Mouse (Mus musculus): Measurements from ENCODE around the gene Arrdc4. TPM values are rescaled to one million over a fixed set of nuclear protein-coding genes. Genes with fewer than 3 reads are reported as not detected.

Arrdc4 gene
- total RNA-seq, 2 experiments from 2014 or later = 7.4 to 9.8 TPM

DNA sequence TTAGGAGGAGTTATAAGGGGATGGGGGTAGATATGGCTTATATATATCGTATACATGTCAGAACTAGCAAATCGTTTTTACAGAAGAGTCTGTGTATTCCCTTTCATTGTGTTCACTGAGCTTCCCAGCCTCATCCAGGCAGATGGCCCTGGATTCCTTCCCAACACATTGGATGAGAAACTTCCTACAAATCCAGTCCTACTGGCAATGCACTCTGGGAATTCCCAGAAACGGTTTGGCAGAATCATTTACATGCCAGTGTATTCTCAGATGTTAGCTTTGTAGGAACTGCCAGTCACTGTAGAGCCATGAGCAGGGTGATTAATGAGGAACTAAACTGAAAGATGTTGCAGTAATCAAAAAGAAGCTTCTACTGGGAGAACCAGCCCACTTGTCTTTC, 36.6 kb downstream of the Arrdc4 start:
- no peak for DNase-seq

DNA sequence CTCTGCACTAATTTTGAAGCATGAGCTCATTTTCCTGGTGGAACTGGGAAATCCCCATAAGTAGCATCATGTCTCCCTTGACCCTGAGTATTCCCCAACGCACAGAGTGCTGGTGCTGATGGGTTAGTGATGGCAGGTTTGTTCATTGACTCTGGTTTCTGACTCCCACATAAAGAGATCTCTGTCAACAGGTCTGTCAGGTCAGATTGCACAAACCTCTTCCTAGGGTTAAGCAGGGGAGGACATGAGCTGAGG, 39.8 kb downstream of the Arrdc4 start:
- DNase-seq = no peak

DNA sequence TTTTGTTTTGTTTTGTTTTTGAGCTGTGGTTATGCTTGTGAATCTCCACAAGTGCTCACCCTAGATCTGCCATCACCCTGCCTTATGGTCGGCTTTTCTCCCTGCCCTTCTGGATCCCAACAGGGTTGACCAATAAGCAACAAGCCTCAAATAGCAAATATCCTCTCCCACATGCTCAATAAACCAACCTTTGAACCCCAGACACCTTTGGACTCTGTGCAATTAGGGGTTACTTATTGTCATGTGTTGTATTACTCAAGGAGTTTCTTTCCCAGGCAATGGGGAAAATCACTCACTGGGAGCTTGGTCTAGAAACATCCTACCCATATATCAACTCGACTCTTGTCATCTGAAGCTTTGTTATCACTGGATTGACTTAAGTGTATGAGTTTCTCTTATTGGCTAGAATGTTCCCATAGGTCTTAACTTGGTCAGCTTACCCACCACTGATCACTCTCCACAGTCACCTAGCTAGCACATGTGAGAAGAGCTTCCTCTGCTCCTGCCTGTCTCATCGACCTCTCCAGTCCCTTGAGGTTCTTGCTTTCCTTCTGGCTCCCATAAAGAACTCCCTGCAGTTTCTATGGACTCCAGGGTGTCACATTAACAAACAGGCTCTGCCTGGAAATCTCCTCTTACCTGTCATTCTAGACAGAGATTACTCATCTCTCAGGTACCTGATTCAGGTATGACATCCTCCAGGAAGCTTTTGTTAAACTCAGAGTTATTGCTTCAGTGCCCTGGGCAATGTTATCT, 40.3 kb downstream of the Arrdc4 start:
- DNase-seq = no peak

DNA sequence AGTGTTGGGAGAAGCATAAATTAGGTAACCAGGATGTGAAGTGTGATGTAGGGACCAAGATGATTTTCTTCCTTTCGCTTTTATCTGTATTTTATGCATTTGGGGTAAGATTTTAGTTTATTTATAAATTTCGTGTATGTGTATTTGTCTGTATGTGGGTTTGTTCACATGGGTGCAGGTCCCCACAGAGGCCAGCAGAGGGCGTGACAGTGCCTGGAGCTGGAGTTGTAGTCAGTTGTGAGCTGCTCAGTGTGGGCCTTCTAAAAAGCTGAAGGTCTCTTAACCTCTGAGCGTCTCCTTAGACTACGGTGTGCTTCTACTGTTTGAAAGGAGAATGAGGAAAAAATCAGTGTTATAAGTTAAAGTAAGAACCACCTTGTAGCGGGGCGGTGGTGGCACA, 43.9 kb downstream of the Arrdc4 start:
- DNase-seq = no peak

DNA sequence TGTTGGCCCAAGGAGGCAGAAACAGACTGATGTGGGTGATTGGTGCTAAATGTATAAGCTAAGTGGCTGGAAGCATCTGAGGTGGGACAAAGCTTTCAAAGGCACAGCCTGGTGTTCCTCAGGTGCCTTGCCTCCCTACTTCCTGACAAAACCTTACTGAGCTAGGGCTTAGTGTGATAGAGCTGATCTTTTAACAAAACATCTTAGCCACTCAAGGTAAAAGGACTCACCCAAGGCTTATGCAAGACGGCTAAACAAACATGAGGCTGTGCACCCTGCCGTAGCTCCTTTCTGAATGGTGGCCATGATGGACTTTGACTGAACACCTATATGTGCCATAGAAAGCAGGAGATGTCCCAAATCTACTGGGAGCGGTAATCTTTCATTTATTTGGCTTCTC, 51.7 kb downstream of the Arrdc4 start:
- no peak for DNase-seq

DNA sequence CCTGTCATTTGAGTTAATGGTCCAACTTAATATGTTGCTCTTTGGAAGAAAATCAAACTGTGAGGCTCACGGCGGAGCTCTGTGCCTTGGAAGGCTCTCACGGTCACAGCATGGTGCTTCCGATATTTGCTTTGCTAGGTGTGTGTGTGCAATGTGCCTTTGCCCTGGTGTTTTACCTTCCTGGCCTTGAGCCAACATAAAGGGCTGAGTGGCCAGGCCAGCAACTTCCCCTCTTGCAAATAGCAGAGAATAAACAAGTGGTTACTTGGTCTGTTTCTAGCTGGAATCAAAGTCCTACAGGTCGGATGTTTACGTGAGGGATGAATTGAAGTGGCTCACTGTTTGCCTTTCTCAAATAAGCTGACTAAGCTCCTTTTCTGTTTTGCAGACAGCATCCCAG, 52.1 kb downstream of the Arrdc4 start:
- no peak for DNase-seq

DNA sequence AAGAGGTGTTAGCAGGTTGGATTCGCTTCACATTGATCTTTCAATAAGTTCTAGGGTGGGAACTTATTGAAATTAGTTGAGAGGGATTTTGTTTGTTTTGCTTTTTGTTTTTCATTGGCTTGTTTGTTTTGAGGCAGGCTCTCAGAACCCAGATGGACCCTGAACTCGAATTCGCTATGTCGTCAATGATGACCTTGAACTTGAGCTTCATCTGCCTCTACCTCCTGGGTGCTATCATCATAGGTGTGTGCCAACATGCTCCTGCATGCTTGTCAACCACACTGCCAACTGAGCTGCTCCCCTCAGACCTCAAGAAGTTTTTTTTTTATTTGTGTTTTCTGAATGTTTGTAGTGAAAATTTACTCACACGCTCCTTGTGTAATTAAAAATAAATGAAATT, 52.6 kb downstream of the Arrdc4 start:
- DNase-seq = no peak

DNA sequence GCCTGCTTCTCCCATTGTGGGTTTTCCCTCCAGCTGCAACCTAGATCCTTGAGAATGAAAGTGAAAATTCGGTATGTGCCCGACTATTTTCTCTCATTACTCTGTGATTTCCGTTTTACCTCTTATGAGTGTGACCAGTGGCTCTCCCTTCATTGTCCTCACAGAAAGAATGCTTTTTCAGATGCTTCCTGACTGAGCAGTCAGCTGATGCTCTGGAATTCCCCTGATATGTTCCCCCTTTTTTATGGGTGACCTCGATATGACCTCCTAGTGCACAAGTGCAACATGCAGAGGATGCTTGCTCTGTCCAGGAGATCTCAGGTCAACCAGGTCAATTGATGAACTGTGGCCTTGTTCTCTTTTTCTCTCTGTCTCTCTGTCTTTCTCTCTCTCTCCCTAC, 56.3 kb downstream of the Arrdc4 start:
- DNase-seq = peak in 1 of 2 experiments; percentile 61

DNA sequence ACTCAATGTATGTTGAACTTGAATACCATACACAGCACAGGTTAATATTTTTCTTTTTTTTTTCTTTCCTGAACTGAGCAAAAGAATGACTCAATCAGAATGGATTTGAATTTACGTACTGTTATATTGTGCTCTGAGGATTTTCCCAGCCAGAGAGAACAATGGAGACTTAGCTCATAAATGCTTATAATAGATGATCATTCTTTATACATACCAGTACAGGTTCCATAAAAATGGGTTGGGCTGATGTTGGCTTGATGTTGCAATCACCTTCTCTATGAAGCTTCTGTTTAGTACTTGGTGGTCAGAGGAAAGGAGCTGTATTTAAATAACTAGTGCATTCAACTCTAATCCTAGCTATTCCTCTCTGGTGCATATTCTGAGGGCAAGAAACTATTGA, 57.6 kb downstream of the Arrdc4 start:
- DNase-seq = no peak

DNA sequence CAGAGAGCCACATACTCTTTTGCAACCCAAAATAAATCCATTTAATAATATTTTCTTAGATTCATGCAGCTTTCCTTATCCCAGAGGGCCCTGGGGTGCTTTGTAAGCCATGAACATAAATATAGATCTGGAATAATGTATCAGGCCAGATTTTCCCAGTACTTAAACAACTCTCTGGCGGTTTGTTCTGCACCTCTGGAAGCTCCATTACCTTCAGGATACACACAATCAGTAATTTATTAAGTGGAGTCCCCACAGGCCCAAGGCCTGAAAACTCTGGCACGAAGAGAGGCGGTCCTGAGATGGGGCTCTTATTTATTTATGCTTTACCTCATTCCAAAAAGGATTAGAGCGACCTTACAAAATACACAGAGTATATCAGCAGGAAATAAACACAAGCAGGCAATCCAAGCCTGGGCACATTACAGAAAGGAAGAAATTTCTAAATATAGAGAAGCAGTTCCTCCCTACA, 61.9 kb downstream of the Arrdc4 start:
- DNase-seq = no peak

Measured in heart, adult 18-20 months (tissue).